Mouse (Mus musculus) E14TG2a.4 (cell line): Measurements from ENCODE around the gene Ccdc93.

Source experiments
- CTCF ChIP-seq: conservative IDR thresholded peaks from 2 replicates; pipeline ENCODE4 v1.5.1; 2014; ENCODE audit warnings: low read length
- NANOG ChIP-seq: IDR thresholded peaks from 2 replicates; pipeline ENCODE4 v1.6.1; 2014; ENCODE audit warnings: borderline replicate concordance, low read length, mixed read lengths
- POU5F1 ChIP-seq: IDR thresholded peaks from 2 replicates; pipeline ENCODE4 v1.6.1; 2014; ENCODE audit warnings: low read length, borderline replicate concordance

DNA sequence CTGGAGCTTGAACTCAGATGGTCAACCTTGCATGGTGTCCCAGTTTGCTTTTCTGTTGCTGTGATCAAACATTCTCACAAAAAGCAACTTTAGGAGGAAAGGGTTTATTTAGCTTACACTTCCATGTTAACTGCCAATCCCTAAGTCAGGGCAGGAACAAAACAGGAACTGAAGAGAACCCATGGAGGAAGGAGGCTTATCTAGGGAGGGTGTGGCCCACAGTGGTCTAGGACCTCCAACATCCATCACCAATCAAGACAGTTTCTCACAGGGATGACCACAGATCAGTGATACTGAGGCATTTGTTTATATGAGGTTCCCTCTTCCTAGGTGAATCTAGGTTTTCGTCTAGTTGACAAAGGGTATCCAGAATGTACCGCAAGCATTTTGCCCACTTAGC is 81.1 kb downstream of the Ccdc93 start:
- TF ChIP-seq CTCF (no peak), POU5F1 (no peak), NANOG (no peak)
